Mouse (Mus musculus): ENCODE data around the gene Zbtb16.

Zbtb16 gene

DNA sequence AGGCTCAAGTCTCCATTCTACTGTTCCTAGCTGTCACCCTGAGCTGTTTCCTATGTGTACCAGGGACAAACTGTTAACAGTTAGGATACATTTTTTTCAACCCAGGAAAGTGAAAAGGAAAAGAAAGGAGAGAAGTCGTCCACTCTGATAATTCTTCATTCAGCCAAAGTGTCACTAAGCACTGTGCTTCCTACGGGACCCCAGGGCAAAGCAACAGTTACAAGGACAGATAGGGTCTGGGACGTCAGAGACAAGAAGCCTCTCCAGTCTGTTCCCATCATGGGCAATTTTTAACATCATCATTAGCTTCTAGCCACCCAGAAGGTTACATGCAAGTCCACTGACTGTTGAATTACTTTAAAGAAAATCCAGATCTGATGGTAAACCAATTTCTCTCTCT, 111.3 kb downstream of the Zbtb16 start:
- no peak for DNase-seq

DNA sequence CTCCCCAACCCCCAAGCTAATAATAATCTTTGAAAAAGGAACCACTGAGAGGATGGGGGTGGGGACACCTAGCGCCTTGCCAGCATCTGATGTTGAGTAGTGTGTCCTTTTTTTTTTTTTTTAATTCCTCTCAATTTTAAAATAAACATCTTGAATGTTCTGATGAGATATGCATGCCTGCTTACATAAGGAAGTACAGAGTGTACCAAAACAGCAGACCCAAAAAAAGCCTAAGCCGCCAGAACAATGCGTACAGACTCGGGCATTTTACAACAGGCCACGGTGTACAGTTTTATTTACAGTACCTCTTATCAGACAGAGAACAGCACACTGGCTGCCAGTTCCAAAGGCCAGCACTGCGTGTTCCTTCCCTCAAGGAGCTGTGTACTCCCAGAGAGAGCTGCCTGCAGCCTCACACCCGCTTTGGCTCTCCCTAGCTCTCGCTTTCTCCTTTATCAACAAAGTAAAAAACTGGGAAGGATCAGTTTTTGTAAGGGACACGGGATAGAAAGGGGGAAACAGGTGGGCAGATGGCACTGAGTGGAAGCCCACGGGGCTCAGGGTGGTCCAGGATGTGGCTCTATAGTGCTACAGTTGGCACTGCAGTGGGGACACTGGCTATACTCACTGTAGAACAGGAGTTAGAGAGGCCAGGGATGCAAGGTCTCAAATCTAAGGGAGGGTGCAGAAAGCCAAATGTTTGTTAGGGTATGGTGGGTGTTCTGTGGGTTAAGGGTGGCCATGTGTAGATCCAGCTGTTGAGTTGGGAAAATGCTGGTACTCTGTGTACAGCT, 112.3 kb downstream of the Zbtb16 start:
- DNase-seq, result no peak

DNA sequence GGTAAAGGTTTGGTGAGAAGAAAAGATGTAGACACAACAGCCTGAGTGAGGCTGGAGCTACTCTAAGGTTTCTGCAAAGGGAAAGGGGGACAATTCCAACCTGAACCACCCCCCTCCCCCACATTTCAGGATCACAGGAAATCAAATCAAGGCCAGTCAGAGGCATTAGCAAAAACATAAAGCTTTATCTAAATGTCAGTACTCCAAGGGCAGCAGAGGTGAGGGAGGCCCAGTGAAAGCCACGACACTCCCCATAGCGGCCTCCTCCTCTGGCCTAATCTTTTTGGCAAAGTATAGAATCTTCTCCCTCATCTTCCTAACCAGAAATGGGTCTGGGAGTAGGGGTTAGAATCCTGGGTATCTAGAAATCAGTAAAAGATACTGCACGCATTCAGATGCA, 113.0 kb downstream of the Zbtb16 start:
- DNase-seq, result no peak

DNA sequence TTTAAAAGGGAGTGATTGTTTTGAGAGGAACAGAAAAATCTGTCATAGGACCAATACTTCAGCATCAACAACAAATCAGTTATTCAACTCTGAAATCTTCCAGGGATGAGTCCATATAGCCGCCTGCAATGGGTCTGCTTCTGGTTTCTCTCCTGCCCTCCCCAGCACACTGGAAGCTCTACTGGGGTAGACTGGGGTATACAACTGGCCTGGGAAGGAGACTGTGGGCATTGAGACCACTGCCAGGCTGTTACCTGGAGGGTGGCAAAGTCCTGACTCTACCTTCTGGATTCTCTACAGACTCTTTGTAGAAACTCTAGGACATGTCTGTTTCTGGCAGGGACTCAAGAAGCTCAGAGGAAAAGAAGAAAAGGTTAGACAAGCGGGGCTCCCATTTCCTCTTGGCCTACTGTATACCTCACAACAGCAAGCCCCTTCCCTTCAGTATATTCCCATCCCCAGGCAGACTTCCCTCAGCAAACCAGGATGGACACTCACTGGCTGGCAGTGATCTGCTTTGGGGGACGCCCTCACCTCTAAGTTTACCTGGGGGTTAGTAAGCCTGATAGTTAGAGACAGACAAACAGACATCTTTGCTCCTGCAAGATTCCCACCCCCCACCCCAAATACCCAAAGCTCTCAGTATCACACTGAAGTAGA, 113.6 kb downstream of the Zbtb16 start:
- DNase-seq, result no peak

DNA sequence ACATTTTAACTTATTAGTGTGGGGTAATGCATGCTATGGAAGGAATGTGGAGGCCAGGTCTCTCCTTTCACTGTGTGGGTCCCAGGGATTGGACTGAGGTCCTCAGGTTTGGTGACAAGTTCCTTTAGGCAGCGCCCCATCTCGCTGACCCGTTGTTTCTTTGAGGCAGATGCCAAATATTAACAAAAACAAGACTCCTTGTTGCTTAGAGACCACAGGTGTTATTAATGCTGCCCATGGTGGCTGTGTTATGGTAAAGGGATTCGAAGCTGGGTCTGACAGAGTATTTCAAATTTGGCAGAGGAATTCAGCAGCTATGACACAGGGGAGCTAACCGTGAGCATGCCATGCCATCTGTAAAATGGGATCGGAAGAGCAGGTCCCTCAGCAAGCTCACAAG, 114.4 kb downstream of the Zbtb16 start:
- no peak for DNase-seq

DNA sequence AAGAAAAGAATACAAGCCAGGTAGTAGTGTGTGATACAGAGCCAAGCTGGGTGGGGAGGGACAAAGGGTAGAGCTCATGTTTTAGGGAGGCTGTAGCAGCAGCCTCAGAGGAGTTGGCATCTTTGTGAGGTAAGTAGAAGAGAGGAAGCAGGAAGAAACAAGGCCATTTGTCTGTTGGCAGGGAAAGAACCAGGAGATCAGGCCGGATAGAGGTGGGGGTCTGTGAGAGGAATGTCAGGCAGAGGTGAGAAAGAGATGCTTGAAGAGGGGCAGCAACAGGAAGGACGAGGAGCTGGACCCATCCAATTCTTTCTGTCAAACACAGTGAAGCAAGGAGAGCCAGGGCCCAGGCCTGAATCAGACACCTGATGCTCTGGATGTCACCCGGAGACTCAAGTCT, 114.8 kb downstream of the Zbtb16 start:
- DNase-seq, result no peak

DNA sequence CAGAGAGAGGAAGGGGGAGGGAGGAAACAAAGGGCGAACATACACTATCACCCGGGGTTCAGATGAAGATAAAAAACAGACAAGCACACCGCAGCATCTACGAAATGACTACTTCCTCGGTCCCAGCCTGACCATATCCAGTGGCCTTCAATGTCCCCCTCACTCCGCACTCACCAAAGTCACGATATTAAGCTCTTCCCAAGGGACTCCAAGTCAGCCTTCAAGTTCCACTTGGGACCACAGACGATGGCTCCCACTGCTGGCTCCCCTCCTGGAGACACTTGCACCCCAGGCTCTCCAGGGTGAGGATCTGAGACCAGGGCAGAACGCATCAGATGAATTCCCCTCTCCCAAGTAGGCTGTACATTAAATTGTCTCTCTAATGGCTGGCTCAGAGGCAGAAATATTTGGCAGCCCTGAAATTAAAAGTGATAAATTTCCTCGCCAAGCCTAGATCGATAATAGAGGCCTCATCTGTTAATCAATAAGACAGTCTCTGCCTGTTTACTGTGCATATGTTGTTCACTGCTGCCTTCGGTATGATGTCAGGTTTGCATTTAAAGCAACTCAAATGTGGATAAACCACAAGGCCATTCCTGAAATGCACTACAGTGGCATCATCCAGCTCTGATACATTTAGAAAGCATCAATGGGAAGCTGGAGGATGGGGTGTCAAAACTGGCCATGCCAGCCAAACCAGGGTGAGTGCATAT, 115.6 kb downstream of the Zbtb16 start:
- DNase-seq, result no peak

DNA sequence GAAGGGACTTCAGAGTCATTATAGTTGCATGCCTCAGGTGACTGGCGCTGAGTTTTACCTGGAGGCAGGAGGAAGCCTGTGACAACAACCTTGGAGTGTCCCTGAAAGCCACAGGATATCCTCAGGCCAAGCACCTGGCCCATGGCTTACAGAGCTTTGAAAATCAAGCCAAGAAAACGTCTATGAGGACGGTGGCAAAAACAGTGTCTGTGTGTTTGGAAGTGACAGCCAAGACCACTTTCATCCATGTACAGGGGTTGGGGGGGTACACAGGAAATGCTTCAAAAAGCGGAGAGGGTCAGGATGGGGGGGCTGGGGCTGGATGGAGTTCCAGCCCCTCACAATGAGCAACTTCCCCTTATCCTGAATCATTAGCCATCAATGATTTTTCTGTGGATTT, 116.4 kb downstream of the Zbtb16 start:
- DNase-seq, result no peak

DNA sequence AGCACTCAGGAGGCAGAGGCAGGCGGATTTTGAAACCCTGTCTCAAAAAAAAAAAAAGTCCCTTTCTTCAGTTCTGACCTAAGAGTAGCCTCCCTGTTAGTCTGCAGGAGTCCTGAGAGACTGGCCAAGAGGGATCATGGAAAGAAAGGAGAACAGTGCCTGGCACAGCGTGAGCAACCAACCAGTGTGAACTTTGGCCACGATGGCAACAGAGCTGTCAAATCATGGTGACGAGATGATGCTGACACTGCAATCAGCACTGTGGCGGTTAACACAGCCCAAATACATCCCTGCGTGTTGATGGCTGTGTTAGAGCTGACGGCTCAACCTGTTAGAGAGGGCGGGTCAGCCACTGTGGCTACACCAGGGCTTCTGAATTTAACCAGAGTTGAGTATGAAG, 119.5 kb downstream of the Zbtb16 start:
- DNase-seq, result no peak

DNA sequence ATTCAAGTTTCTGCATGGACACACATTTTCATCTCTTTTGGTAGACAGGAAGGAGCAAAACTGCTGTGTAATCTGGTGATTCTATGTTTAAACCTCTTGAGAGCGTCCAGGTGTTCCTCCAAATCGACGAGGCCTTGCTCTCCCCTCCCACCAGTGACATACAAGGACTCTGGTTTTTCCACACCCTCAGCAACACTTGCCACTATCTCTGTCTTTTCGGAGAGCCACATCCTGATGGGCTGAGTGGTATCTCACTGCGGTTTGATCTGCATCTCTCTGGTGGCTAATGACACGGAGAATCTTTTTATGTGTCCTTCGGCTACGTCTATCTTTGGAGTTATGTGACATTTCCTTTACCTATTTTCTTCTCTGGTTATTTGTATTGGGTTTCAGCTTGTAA, 121.0 kb downstream of the Zbtb16 start:
- no peak for DNase-seq

DNA sequence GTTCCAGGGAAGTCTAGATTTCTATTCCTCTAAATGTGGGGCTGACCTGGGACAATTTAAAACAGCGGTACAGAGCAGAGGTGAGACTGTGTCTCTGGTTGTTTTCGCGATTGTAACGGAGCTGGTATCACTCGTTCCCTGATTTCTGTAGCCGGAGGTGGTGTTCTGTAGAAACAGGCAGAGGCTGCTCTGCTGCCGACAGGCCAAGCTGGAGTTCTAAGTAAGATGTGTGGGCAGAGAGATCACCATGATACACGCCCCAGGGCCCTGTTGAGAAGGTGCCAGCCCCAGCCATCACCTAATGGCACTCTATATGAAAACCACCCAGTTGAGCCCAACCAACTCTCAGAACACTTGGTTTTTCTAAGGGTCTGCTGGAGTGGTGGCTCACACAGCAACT, 122.2 kb downstream of the Zbtb16 start:
- DNase-seq, result no peak

DNA sequence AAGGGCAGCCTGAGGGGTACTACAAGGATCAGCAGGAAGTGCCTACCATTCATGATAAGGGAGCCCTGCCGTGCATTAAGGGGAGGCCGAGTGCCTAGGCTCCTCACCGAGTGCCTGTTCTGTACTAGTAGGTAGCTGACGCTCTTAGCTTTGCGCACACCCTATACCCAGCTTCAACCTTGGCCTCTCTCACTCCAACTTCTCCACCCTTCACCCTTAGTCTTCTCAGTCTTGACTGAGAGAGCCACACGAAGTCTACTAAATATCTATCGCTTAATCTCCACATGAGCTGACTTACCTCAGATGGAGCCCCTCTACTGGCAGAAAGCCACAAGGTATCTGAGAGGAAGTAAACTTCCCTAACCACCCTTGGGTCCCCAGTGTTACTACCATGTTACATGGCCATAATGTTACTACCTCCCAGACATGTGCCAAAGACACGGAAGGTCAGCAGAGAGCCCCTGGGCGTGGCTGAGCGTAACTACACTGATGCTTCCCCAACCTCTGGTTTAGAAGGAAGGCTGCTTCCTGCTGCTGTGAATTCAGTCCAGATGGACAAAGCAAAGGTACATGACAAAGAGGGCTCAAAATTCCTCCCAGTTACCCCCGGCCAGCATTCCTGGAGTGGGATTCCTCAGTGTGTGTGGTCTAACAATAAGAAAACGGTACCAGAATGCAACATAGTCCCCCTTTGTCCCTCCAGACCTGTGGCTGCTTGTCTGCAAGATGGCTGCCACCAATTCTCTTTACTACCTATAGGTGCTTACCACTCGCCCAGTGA, 122.8 kb downstream of the Zbtb16 start:
- DNase-seq, result no peak

DNA sequence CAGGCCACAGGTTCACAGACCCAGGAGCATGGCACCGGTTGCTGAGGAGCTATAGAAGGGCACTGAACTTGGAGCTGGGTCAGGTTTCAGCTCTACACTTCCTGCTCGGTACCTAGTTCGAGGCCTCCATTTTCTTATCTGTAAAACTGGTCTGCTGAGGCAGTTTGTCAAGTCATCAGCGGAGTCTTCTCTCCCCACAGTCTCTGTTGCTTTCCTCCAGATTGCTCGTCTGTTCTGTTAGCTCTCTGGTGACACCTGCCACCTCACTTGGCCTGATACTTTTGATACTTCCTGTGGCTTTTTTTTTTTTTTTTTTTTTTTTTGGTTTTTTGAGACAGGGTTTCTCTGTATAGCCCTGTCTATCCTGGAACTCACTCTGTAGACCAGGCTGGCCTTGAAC, 124.2 kb downstream of the Zbtb16 start:
- DNase-seq, result no peak

DNA sequence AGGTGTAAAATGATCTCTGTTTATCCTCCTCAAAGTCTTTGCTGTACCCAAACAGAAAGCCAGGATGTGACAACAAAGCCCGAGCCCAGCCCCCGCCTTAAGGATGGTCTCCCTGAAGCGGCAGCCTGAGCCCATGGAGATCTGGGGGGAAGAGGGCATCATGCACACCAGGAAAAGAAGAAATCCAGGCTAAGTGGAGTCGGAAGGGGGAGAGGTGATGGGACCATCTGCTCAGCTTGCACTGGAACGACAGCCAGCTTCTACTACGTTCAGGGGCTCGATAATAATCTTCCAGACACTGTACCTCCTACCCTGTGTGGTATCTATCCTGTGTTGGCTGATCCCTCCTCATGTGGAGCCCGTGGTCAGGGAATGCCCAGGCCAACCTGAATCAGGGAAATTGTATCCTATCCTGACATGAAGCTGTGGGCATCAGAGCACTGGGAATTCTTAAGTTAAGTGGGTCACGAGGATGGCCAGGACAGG, 124.7 kb downstream of the Zbtb16 start:
- DNase-seq, result no peak

DNA sequence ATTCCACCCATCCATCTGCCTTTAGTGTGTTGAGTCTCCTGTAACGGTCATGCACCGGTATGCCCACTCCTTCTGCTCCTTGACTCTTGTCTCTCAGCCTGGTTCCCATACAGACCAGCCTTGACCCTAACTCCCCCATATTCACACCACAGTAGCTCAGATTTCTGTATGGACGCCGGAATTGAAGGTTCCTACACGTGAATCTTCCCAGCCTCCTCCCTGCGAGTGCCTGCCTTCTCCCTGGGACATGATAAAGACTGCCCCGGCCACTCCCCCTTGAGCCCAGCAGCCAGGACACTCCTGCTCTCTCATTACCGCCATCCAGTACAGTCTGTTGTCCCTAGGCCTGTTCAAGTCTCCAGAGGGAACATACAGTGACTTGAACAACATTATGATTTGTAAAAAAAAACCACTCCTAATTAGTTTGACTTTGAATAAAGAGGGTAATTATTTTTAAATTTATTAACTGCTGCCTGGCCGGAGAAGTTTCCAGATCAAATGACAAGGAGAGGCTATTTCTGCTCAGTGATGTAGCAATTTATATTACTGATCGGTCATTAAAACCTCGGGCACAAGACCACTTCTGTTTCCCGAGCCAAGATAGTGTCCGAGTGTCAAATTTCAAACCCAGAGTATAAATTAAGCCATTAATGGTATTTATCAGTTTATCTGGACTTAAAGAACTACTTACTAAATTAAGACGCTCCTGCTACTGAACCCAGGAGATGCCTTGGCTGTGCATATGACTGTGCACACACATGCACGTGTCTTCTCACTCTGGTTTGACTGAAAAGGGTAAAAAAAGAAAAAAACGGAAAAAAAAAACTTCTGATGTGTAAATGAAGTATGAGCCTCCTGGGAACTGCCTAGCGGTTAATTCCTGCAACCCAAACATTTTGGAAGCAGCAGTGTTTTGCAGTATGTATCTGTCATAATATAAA, 125.4 kb downstream of the Zbtb16 start:
- no peak for DNase-seq

DNA sequence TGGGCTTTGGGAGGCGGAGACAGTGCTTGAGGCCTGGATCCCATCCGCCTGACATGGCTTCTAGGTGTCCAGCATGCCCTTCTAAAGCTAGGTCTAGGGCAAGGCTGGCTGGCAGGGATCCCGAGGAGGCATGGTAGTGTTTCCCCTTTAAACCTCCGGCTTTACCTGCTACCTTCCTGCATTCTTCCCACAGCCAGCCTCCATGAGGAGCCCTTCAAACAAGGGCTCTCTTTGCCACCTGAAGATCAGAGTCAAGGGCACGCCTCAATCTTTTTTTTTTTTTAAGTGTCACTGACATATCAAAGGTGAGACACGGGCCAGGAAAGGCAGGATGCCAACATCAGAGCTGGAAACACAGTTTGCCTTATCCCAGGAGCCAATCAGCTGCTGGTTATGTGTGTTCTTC, 128.2 kb downstream of the Zbtb16 start:
- no peak for DNase-seq

DNA sequence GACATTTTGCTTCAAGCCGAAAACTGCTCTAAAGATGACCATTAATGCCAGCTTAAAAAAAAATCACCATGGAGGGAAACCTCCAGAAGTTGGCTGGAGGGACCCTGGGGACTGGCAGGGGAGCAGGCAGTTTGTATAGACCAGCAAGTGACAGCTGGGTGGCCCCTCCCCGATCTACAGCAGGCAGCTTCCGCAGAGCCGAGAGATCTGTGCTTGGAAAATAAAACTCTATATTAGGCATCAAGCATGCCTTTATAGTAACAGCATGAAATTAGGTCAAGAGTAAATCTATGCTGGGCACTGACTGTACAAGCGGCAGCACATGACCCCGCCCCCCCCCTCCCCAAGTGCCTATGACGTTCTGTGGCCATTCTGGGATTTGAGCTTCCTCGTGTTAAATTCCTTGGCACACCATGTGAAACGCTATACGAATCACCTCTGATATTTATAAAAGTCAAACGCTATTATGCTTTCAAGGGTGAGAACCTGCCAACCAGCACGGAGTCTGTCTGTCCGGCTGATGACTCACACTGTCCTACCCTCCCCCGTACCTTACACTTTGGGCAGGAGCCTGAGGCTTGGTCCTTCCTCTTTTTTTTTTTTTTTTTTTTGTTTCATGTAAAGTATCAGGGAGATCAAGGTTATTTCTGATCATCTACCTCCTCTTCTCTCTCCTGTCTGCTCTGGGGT, 128.7 kb downstream of the Zbtb16 start:
- no peak for DNase-seq

DNA sequence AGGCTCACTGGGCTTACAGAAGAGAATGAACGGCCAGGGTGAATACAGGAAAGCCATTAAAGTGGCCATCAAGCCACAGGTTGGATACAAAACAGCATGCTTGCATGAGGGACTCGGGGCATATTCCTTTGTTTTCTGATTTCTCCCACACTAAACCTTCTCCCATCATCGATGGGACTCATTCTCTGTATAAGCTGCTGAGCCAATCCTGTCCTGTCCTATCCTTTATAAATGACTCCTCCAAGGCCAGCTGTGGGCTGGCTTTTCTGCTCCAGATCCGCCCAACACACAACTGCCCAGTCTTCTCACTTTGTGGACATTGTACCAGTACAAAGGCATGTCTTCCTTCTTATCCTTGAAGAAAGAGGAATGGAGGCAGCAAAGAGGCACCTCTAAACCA, 134.7 kb downstream of the Zbtb16 start:
- no peak for DNase-seq

DNA sequence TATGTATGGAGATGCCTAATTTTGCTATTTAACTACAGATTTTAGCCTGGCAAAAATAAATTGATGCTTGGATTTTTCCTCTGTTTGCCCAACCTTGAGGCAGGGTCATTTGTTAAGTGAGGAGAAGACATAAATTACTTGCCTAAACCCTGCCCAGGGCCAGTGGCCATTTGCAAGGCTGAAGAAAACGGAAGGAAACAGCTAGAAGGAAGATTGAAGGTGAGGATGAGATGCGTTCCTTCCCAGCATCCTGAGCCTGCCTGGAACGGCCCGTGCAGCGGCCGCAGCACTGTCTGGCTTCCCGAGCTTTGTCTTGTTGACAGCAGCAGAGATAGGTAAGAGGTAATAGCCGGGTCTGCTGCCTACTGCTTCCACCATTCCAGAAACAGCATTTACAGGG, 135.2 kb downstream of the Zbtb16 start:
- DNase-seq, result no peak

DNA sequence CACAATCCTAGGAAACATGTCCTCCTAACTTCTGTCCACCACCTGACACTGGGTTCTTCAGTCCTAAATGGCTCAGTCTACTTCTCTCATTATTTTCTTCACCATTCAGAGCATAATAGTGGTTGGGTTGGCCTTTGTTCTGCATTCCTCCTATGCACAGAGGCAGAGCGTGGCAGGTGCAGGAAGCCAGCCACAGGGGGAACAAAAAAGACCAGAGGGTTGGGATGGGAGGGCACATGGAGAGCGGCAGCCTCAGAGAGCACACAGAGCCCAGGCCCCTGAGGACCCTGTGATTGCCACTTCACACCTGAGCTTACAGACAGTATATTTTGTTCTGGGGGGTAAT, 138.6 kb downstream of the Zbtb16 start:
- DNase-seq, result no peak

DNA sequence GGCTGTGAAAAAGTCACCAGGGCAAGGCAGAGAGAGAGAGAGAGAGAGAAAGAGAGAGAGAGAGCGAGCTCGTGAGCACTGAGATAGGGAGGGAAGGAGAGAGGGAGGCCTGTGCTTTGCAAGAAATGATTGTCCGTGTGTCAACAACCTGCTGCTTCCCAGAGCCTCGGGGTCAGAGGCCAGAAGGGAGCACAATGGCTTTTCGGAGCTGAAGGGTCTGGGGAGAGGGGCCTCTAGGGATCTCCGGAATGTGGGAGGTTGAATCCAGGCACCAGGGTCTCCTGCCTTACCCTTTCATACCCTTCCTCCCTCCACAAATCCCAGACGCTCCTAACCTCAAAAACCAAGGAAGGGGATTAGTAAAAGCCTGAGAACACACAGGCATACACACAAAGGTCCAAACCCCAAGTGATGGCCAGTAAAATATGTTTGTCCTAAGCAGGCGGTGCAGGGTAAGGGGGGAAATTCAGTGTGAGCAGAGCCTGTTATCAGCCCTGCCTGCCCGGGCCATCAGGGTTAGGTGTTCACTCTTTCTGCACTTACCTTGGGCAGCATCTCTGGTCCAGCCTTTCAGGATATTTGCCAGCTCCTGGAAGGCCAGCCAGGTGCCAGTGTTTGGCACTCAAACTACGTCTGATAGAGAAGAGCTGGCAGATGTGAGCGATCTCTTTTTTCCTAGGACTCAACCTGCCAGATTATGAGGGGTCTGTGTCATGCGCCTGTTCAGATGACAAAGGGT, 139.1 kb downstream of the Zbtb16 start:
- no peak for DNase-seq

All from cerebellum, adult 11-12 months (tissue).